Mouse (Mus musculus): ENCODE results near the gene Ift81.
A peak's percentile ranks its signal among the peaks of the same experiment; 100 is the strongest.

The Ift81 gene

DNA sequence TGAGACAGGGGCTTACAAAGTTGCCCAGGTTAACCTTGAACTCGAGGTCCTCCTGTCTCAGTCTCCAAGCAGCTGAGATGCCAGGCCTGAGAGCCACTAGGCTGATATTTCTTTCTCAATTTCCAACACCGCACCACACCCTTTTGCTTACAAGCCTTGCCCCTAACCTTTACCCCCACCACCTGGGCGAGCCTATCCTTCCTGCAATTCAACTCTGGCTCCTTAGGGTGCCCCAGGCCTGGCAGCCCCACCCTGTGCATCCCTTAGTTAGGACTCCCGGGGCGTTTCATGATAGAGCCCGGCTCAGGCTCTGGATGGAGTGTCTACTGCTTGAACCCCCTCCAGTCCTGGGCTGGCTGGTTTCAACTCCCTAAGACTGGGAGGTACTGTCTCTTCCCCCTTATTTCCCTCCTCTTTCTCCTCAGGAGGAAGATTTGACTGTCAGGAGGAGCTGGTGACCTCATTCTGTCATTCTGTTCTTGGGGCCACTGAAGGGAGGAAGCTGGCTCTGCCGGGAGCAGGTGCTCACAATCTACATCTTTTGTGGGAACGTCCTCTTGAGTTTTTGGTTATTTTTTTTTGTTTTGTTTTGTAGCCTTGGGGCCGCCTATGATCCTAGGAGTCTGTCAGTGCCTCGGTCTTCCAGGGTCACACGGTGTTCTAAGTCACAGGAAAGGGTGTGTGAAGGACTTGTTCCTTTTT, 98.1 kb downstream of the Ift81 start:
- no peak for DNase-seq (ENCODE audit: low spot score in 2 of 2)

DNA sequence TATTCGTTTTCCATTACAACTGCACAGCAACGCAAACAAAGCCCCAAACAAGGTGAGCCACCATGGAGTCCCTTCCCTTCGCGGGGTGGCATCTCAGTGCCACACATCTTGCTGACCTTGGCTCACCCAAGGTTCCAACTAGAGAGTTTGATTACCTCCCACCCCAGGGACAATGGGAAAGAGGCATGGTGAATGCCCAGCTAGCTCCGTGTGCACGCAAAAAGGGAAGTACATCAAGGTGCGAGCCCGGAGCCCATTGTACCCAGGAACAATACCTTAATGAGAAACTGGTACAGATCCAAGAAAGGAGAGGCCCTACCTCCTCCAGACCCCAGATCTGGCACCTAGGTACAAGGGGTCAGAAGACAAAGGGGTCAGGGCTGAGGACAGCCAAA, 100.2 kb downstream of the Ift81 start:
- DNase-seq (ENCODE audit: low spot score in 2 of 2) = no peak

DNA sequence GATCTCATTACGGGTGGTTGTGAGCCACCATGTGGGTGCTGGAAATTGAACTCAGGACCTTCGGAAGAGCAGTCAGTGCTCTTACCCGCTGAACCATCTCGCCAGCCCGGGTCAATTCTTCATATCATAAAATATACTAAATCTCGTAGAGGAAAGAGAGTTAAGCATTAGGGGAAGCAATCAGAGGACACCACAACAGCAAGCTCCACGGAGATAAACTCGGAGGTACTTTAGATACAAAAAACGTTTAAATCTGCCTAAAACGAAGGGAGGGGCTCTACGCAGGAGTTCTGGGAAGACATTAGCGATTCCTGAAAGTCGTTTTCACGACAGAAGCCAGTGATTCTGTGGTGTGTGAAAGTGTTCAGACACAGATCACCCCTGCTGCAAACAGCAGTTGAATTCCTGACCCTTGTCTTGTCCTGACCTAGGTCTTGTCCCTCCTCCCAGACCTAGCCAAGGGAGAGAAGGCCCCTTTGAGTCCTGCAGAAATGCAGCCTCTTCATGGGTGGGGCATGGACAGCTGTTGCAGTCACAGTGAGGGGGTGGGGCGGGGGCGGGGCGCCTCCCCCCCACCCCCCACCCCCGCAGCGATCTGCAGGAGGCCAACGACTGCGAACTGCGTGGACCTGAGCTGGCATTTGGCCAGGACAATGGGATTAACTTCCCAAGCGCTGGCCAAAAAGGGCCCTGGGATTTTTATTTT, 100.7 kb downstream of the Ift81 start:
- DNase-seq (ENCODE audit: low spot score in 2 of 2) = no peak

DNA sequence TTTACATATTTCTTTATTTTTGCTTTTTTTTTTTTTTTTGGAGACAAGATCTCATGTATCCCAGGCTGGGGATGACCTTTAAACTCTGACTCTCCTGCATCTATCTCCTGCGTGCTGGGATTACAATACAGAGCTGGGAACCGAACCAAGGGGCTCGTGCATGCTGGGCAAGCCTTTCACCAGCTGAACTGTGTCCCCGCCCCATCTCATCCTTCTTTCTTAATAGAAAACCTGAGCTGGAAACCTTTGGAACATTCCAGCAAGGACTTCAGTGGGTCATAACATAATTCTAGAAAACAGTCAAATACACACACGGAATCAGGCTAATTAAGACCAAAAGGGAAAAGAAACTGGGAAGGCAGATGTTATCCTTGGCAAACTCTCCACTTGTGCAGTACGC, 102.3 kb downstream of the Ift81 start:
- DNase-seq (ENCODE audit: low spot score in 2 of 2) = no peak

DNA sequence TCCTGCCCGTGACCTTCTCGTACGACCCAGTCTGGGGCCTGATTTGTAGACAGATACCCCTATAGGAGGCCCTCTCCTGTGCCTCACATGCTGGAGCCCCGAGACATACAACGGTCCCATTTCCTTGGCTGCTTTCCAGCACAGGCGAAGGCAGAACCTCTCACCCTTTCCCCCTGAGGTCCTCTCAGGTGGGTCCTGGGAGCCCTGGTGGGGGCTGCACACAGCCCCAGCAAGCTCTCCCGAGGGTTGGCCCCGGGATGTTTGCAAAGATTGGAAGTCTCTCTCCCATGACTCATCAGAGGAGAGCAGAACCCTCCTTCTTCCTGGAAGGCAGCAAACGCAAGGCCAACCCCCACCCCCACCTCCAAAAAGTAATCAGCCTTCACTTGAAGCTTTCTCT, 102.9 kb downstream of the Ift81 start:
- DNase-seq (ENCODE audit: low spot score in 2 of 2) = no peak

DNA sequence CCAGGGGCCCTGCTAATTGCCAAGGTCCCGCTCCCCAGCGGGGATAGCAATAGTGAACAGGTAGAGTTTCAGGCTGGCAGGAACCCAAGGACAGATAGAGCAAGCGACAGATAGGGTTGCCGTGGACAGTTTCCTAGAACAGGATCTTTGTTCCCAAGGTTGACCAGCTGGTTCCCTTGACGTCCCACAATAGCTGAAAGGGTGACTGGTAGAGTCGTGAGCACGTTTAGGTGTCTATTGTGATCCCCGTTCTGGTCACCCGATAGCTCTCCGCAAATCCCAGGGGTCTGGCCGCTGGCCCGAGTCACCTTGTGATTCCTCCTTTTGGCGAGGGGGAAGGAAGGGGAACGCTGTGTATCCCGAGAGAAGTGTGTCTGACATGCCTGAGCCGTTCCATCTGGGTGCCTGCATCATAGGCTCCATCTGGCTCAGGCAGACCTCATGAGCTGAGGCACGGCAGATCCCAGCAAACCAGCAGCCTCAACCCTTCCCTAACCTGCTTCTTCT, 103.6 kb downstream of the Ift81 start:
- DNase-seq (ENCODE audit: low spot score in 2 of 2) = no peak

DNA sequence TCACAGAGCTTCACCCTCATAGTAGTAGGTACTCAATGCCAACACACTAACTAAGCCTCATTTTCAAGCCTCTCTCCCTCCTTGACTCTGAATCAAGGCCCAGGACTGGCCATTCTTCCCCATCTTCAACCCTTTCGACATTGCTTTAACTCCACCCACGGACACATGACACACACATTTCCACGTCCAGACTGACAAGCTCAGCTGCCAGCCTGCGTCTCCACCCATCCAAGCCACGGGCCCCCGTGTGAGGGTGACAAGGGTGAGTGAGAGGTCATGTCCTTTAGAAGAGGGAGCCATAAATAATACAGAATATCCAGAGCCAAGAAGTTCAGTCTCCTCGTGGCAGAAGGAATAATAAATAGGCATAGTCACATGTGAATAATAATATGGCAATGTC, 104.7 kb downstream of the Ift81 start:
- no peak for DNase-seq (ENCODE audit: low spot score in 2 of 2)

DNA sequence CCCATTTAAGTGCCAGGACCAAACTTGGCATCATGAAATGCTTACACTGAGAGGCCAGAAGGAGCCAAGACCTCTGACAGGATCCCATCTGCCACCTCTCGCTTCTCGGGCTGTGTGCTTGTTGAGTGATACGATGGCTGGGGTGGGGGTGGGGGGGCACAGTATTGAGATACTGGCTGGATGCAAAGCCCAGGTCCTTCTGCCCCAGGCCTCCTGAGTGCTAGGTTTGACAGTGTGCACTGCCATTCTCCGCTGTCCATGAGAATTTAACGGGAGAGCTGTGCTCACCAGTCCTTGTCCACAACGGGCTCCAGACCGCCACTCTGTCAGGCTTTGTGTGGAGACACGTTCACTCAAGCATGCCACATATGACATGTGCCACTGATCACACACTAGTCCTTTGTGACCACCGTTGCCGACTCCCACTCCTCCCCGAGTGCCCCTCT, 105.4 kb downstream of the Ift81 start:
- DNase-seq (ENCODE audit: low spot score in 2 of 2) = no peak

DNA sequence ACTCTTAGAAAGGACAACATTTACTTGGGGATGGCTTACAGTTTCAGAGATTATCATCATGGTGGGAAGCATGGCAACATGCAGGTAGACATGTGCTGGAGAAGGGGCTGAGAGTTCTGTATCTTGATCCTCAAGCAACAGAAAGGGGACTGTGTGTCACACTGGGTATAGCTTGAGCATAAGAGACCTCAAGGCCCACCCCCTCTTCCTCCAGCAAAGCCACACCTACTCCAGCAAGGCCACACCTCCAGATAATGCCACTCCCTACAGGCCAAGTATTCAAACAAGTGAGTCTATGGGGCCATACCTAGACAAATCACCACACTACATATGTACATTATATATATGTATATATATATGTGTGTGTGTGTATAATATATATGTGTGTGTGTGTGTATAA, 106.9 kb downstream of the Ift81 start:
- DNase-seq (ENCODE audit: low spot score in 2 of 2) = no peak

DNA sequence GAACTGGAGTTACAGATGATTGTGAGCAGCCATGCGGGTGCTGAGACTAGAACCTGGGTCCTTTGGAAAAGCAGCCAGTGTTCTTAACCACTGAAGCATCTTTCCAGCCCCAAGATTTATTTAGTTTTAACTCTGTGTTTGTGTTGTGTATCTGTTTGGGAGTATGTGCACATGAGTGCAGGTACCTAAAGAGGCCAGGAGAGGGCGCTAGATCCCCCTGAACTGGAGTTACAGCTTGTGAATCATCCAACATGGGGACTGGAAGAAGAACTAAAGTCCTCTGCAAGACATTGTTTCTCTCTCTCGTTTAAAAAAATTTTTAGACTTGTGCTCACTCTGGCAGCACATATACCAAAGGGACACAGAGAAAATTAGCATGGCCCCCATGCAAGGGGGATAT, 107.9 kb downstream of the Ift81 start:
- DNase-seq (ENCODE audit: low spot score in 2 of 2) = no peak

DNA sequence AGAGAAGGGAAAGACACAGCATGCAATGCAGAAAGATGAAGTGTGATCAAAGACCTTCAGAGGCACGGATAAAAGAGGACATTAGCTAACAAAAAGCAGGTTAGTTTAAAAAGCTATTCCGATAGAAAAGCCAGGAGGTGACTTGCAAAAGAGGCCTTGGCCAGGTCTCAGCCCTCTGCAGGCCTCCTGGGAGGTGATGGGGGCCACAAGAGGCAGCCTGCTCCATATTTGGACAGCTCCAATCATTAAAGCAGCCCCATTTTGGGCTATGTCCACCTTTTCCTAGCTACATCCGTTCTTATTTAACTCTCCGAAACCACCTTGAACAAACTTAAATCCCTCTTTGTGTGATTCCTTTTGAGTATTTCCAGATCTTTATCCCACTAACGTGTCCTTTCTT, 108.8 kb downstream of the Ift81 start:
- DNase-seq (ENCODE audit: low spot score in 2 of 2) = no peak

DNA sequence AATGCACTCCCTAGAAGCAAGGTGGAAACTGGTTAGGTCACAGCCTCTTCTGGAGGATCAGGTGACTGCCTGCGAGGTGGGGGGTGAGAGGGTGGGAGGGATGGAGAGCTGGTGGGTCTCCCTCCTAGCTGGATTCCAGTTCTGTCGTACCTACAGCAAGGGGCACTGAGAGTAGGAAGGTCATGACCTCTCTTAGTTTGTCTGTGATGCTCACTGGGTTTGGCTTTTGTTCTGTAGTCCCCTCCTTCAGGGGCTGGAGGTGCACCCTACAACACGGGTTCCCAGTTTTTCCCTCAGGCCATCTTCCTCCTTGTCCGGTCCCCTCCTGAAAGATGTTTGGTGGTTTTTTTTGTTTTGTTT, 110.6 kb downstream of the Ift81 start:
- DNase-seq (ENCODE audit: low spot score in 2 of 2) = no peak

DNA sequence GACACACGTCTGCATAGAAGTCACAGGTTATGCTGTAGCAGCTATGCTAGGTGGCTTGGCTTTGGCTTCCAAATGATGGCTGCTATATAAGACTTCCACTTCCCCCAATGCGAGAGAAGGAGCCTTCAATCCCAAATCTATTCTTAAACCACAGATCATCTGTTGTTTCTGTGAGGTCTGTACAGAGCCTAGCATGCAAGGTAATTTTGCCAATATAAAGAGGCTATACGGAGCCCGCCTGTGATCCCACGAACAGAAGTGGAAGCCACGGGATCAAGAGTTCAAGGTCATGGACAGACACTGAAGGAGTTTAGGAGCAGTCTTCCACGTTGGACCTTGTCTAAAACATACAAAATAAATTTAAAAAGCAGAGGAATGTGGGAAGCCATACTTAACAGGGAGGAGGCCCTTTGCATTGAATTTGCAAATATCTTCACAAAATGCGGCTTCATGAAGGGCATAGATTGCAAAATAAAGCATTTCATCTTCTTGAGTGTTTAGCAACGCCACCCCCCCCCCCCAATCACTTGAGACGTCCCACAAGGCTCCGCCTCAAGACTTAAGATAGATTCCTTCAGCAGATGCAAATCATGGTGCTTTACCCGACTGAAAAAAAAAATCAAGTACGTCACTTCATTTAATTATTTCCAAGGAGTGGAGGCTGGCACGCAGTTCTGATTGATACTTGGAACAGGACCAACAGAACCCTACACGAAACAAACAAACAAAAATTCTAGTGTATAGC, 111.1 kb downstream of the Ift81 start:
- DNase-seq (ENCODE audit: low spot score in 2 of 2) = no peak

DNA sequence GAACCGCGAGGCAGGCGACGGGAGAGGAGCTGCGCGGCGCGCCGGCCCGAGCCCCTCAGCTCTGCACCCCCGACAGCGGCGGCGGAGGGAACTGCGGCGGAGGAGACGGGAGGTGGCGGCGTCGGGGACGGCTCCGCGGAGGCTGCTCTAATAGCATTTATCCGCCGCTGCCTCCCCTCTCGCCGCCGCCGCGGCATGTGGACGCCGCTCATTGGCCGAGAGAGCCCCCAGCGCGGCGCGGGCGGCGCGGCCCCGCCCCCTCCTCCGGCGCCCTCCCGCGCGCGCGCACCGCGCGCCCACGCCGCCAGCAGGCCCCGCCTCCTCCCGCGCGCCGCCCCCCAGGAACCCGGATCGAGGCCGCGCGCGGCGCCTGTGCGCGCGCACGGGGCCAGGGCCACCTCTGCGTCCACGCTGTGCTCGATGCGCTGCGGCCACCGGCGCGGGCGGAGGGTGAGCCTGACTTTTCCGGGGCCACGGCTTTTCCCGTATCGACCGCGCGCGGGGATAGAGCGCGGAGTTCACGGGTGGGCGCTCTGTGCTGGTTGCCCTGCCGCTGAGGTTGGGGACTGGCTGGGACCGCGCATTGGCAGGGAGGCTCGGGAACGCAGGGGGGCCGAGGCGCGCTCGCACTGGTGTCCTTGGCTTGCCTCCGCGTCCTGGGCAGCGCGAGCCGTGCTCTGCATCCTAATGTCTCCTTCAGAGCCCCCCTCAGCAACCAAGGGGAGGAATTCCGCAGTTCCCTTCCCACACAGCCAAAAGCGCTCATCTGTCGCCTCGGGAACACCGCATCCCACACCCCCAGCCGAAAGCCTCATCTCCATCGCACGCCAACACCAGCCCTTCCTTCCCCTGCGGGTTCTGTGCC, 112.0 kb downstream of the Ift81 start, which contains the start of gene Atp2a2:
Gene Atp2a2 (minus strand): TSS at position 149 of the 865 bp plus-strand sequence.
- peak; percentile 87 for DNase-seq (ENCODE audit: low spot score in 2 of 2)

DNA sequence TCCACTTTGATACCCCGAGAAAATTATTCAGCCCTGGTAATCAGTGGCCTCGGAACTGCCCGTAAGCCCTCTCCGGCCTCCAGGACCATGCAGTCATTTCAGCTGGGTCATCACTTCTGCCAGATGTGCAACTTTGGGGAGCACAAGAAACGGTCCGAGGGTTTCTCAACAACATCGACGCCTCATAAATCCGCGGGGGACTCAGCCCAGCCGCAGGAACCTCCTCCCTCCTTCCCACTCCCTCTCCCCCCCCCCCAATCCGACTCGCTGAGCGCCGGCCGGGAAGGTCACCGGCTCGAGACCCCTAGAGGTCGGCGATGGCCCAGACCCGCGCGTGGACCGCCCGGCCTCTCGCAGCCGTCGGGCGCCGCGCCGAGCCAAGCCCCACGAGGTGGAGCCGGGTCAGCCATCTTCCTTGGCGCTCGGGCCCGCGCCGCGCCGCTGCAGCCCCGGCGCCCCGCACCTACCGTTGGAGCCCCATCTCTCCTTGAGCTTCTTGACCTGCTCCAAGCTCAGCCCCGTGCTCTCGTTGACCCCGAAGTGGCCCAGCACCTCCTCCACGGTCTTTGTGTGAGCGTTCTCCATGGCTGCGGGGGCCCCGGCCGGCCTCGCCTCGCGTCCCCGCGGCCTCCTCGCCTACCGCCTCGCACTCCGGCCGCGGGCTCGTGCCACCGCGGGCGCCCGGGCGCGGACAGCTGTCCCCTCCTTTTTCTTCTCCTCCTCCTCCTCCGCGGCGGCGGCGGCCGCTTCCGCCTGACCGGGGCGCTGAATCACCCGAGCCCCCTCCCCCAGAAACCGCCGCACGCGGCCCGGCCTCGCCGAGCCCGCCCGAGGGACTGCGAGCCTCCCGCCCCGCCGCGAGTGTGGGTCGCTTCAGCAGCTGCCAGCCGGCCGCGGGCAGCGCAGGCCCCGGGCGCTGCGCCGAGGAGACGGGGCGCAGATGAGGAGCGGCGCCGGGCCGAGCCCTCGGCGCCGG, 112.9 kb downstream of the Ift81 start:
- DNase-seq (ENCODE audit: low spot score in 2 of 2) = peak in 1 of 2 experiments; percentile 24

DNA sequence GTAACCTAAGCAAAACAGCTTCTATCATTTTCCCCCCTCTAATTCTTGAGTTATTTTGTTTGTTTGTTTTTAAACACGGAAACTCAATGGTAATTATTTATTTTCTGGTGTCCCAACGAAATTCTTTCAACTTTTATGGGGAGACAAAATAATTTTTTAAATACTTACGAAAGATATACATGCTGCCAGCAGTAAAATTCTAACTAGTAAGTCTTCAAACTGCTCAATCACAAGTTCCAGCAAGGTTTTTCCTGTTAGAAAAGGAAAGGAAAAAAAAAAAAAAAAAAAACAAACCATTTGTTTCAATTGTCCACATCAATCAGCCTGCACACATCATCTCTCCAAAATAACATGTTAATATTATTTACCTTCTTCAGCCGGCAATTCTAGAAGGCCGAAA, 113.8 kb downstream of the Ift81 start:
- DNase-seq (ENCODE audit: low spot score in 2 of 2) = no peak
